Mouse (Mus musculus) megakaryocyte, embryonic 14.5 days (primary cell): Measurements from ENCODE around the gene Ube2d2b.

Experiments
- FLI1 ChIP-seq: IDR thresholded peaks from 2 replicates; pipeline ENCODE4 v1.6.1; 2012; ENCODE audit warnings: low read length, inconsistent platforms, mixed read lengths
- GATA1 ChIP-seq: IDR thresholded peaks from 3 replicates; pipeline ENCODE4 v1.6.1; 2012; ENCODE audit warnings: mixed read lengths, low read length, inconsistent platforms, borderline replicate concordance

DNA sequence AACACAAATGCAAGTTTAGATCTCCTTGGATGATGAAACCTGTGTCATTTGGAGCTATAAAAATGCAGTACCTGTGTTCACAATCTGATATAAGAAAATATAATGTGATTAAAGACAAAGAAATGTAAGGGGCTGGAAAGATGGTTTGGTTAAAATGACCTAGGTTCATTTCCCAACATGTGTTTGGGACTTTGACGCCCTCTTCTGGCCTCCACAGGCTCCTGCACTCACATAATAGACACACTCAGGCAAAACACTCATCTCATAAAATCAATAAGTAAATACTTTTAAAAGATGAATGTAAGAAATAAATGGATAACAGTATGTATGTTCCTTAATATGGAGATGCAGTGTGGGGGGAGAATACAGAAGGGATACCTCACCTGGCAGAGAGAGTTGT, 47.2 kb downstream of the Ube2d2b start:
- TF ChIP-seq GATA1, result no peak
- TF ChIP-seq FLI1, result no peak
